11 mouse cellular contexts compared by ENCODE assay signal in genomic region chr9:21309150-21309741, GRCm38 (mm10). TPM values are rescaled to one million over a fixed set of nuclear protein-coding genes. Genes with fewer than 3 reads are reported as not detected.
A peak's percentile ranks its signal among the peaks of the same experiment; 100 is the strongest.
DNase-seq lines count a peak whose midpoint lies in the region; ATAC-seq lines count a peak whose summit lies in the region.
"Had no signal": no experiment of that assay in that cellular context is flagged by ENCODE, and none has a peak within 500 bp of the region (broad histone marks: within the 10 kb centered on the region; RNA-seq: fewer than 3 reads in every experiment).

No protein-coding gene starts in this region.

- intact Hi-C loops in left cerebral cortex, postnatal 4 days (cut with DNase I), result no loop called here

- H3K4me2 ChIP-seq in embryonic facial prominence, embryonic 12.5 days (replicated peaks), result no peak overlapping the region
- H3K4me2 ChIP-seq: limb, embryonic 12.5 days; midbrain, embryonic 13.5 days had no signal

- no peak overlapping the region for H3K27ac ChIP-seq in embryonic facial prominence, embryonic 12.5 days
- no peak overlapping the region for H3K27ac ChIP-seq in embryonic facial prominence, embryonic 10.5 days (replicated peaks)
- H3K27ac ChIP-seq: limb, embryonic 12.5 days; midbrain, embryonic 13.5 days had no signal

- peaks cover 6% of the 10 kb centered on the region; the same call in 1 of the 2 replicates for H3K9me3 ChIP-seq in embryonic facial prominence, embryonic 12.5 days
- H3K9me3 ChIP-seq in embryonic facial prominence, embryonic 10.5 days, result no peaks in the 10 kb centered on the region
- H3K9me3 ChIP-seq: limb, embryonic 12.5 days; midbrain, embryonic 13.5 days had no signal

- no peak overlapping the region for H3K4me3 ChIP-seq in embryonic facial prominence, embryonic 12.5 days
- H3K4me3 ChIP-seq in embryonic facial prominence, embryonic 10.5 days, result no peak overlapping the region
- H3K4me3 ChIP-seq: limb, embryonic 12.5 days; midbrain, embryonic 13.5 days had no signal

- no peak for DNase-seq in embryonic facial prominence, embryonic 10.5 days (ENCODE audit: low spot score)
- peak; percentile 46 for DNase-seq in thymus, postnatal 25 days
- no peak for DNase-seq in thymus, postnatal 10 days (ENCODE audit: low spot score in 2 of 2)
- peak; percentile 46 to 49 for DNase-seq in kidney, postnatal 36 days
- DNase-seq in ovary, adult 18-20 months (ENCODE audit: low spot score), result no peak
- DNase-seq in adrenal gland, postnatal 4 days (ENCODE audit: low spot score in 2 of 2), result no peak
- no peak for DNase-seq in left cerebral cortex, postnatal 4 days
- DNase-seq: heart, postnatal 36 days had no signal

- WGBS in embryonic facial prominence, embryonic 12.5 days, result 71% methylated on average over 15 of the region's 15 CpGs
- WGBS in embryonic facial prominence, embryonic 10.5 days, result 77% methylated on average over 15 of the region's 15 CpGs

- H3K9ac ChIP-seq in embryonic facial prominence, embryonic 12.5 days, result no peak overlapping the region
- H3K9ac ChIP-seq: limb, embryonic 12.5 days; midbrain, embryonic 13.5 days had no signal

- H3K4me1 ChIP-seq in embryonic facial prominence, embryonic 12.5 days, result no peaks in the 10 kb centered on the region
- peaks cover 5% of the 10 kb centered on the region; the same call in 1 of the 2 replicates for H3K4me1 ChIP-seq in embryonic facial prominence, embryonic 10.5 days

- H3K27me3 ChIP-seq in embryonic facial prominence, embryonic 12.5 days, result peaks cover 25% of the 10 kb centered on the region
- H3K27me3 ChIP-seq in embryonic facial prominence, embryonic 10.5 days (replicated peaks; ENCODE audit: low read depth, poor library complexity, severe bottlenecking), result peaks cover 25% of the 10 kb centered on the region

- peak; percentile 7; the same call in 1 of the 2 replicates for ATAC-seq in embryonic facial prominence, embryonic 12.5 days (ENCODE audit: insufficient number of reproducible peaks, insufficient read depth, low FRiP score, low TSS enrichment)
- ATAC-seq: midbrain, embryonic 13.5 days had no signal

- no peaks in the 10 kb centered on the region for H3K36me3 ChIP-seq in embryonic facial prominence, embryonic 12.5 days
- H3K36me3 ChIP-seq in embryonic facial prominence, embryonic 10.5 days (replicated peaks), result no peaks in the 10 kb centered on the region
- H3K36me3 ChIP-seq: limb, embryonic 12.5 days; midbrain, embryonic 13.5 days had no signal

RNA-seq across cellular contexts. Expression of gene Ap1m2, which starts 2.9 kb away (rescaled TPM):
- polyA plus RNA-seq in embryonic facial prominence, embryonic 12.5 days (2016; fragmentation: Nextera tagmentation; extraction: Ambion mirVana), result 15.8 and 18.2 TPM in 2 replicates
- 16.8 and 18.6 TPM in 2 replicates for polyA plus RNA-seq in embryonic facial prominence, embryonic 10.5 days (2016; fragmentation: Nextera tagmentation; extraction: Ambion mirVana)
- 1 to 10 TPM in 1 of 2 experiments, not detected in 1; 3.4 TPM for total RNA-seq in adrenal gland, postnatal 4 days (2021)
- 1 to 10 TPM; 1.3 to 3.7 TPM for total RNA-seq in left cerebral cortex, postnatal 4 days (2021)
- total RNA-seq: heart, postnatal 36 days had no signal

RNA-seq across cellular contexts. Expression of gene Slc44a2, which starts 11.3 kb away (rescaled TPM):
- 117 and 118 TPM in 2 replicates for polyA plus RNA-seq in embryonic facial prominence, embryonic 12.5 days (2016; fragmentation: Nextera tagmentation; extraction: Ambion mirVana)
- polyA plus RNA-seq in embryonic facial prominence, embryonic 10.5 days (2016; fragmentation: Nextera tagmentation; extraction: Ambion mirVana), result 86.8 and 92.7 TPM in 2 replicates
- total RNA-seq in adrenal gland, postnatal 4 days (2021), result 10 to 100 TPM; 73.6 to 75.4 TPM
- total RNA-seq in left cerebral cortex, postnatal 4 days (2021), result 10 to 100 TPM; 69.9 to 71.5 TPM

RNA-seq across cellular contexts. Expression of gene Cdkn2d, which starts 18.0 kb away (rescaled TPM):
- 51.7 and 52.5 TPM in 2 replicates for polyA plus RNA-seq in embryonic facial prominence, embryonic 12.5 days (2016; fragmentation: Nextera tagmentation; extraction: Ambion mirVana)
- polyA plus RNA-seq in embryonic facial prominence, embryonic 10.5 days (2016; fragmentation: Nextera tagmentation; extraction: Ambion mirVana), result 40.9 and 45.1 TPM in 2 replicates
- total RNA-seq in adrenal gland, postnatal 4 days (2021), result 10 to 100 TPM; 21.9 to 25.6 TPM
- 10 to 100 TPM; 58.3 to 63.6 TPM for total RNA-seq in left cerebral cortex, postnatal 4 days (2021)

RNA-seq across cellular contexts. Expression of gene Kri1, which starts 21.5 kb away (rescaled TPM):
- polyA plus RNA-seq in embryonic facial prominence, embryonic 12.5 days (2016; fragmentation: Nextera tagmentation; extraction: Ambion mirVana), result 16.8 and 17.9 TPM in 2 replicates
- polyA plus RNA-seq in embryonic facial prominence, embryonic 10.5 days (2016; fragmentation: Nextera tagmentation; extraction: Ambion mirVana), result 16.2 and 18.0 TPM in 2 replicates
- 10 to 100 TPM; 40.2 to 41.8 TPM for total RNA-seq in adrenal gland, postnatal 4 days (2021)
- 10 to 100 TPM; 46.7 to 49.2 TPM for total RNA-seq in left cerebral cortex, postnatal 4 days (2021)

RNA-seq across cellular contexts. Expression of gene Atg4d, which starts 44.2 kb away (rescaled TPM):
- polyA plus RNA-seq in embryonic facial prominence, embryonic 12.5 days (2016; fragmentation: Nextera tagmentation; extraction: Ambion mirVana), result 33.6 and 33.9 TPM in 2 replicates
- polyA plus RNA-seq in embryonic facial prominence, embryonic 10.5 days (2016; fragmentation: Nextera tagmentation; extraction: Ambion mirVana), result 37.8 and 41.3 TPM in 2 replicates
- total RNA-seq in adrenal gland, postnatal 4 days (2021), result 10 to 100 TPM; 33.4 to 38.7 TPM
- 10 to 100 TPM; 26.3 to 31.0 TPM for total RNA-seq in left cerebral cortex, postnatal 4 days (2021)

Comparison
In these comparisons a context has a peak if more than half of its experiments do, and no peak if none do; other contexts are left out.
1. DNase-seq: peak in thymus, postnatal 25 days (single experiment) and kidney, postnatal 36 days (2 of 2); none in embryonic facial prominence, embryonic 10.5 days (single experiment), thymus, postnatal 10 days (0 of 2), ovary, adult 18-20 months (single experiment), adrenal gland, postnatal 4 days (0 of 2) and left cerebral cortex, postnatal 4 days (single experiment).